Comparison of ENCODE assay signal across 14 mouse cellular contexts in genomic region chr11:119183684-119184310, GRCm38 (mm10). TPM values are rescaled to one million over a fixed set of nuclear protein-coding genes. Genes with fewer than 3 reads are reported as not detected.
A peak's percentile ranks its signal among the peaks of the same experiment; 100 is the strongest.
DNase-seq lines count a peak whose midpoint lies in the region; ATAC-seq and TF ChIP-seq lines count a peak whose summit lies in the region.
"Had no signal": no experiment of that assay in that cellular context is flagged by ENCODE, and none has a peak within 500 bp of the region (broad histone marks: within the 10 kb centered on the region; RNA-seq: fewer than 3 reads in every experiment).

No protein-coding gene starts in this region.

- no peak for DNase-seq in hindbrain, embryonic 10.5 days (ENCODE audit: low spot score)
- no peak for DNase-seq in hindbrain, embryonic 11.5 days (ENCODE audit: low spot score)
- DNase-seq in testis, postnatal 14 days (ENCODE audit: low spot score), result peak; percentile 54
- no peak for DNase-seq in testis, postnatal 10 days (ENCODE audit: low spot score)
- peak; percentile 56 for DNase-seq in yolk sac, embryonic 10.5 days (ENCODE audit: low spot score)
- DNase-seq in lung, adult 2 months, result no peak
- no peak for DNase-seq in gastrocnemius, adult 18-20 months (ENCODE audit: low spot score)
- DNase-seq: cerebellum, adult 9-11 months; heart, adult 2 months; thymus, postnatal 14 days had no signal

- H3K4me1 ChIP-seq in hindbrain, embryonic 10.5 days (replicated peaks), result peaks cover 63% of the 10 kb centered on the region
- peaks cover 6% of the 10 kb centered on the region; the same call in 1 of the 2 replicates for H3K4me1 ChIP-seq in hindbrain, embryonic 11.5 days (replicated peaks; ENCODE audit: control insufficient read depth, insufficient read depth, low read length)
- H3K4me1 ChIP-seq in intestine, postnatal 0 days (replicated peaks; ENCODE audit: control insufficient read depth, insufficient read depth, low read length), result peaks cover 4% of the 10 kb centered on the region; the same call in 1 of the 2 replicates
- H3K4me1 ChIP-seq in lung, adult 2 months (ENCODE audit: control insufficient read depth, insufficient read depth, low read length), result peaks cover 4% of the 10 kb centered on the region
- H3K4me1 ChIP-seq: megakaryocyte, embryonic 14.5 days had no signal

- H3K36me3 ChIP-seq in hindbrain, embryonic 10.5 days, result peaks cover 31% of the 10 kb centered on the region
- no peaks in the 10 kb centered on the region for H3K36me3 ChIP-seq in hindbrain, embryonic 11.5 days (ENCODE audit: control insufficient read depth, insufficient read depth, low read length)
- H3K36me3 ChIP-seq in intestine, postnatal 0 days (ENCODE audit: control insufficient read depth, insufficient read depth), result no peaks in the 10 kb centered on the region
- H3K36me3 ChIP-seq: limb, embryonic 15.5 days had no signal

- H3K27ac ChIP-seq in hindbrain, embryonic 10.5 days, result peak overlapping the region; percentile 24; the same call in 1 of the 2 replicates
- H3K27ac ChIP-seq in hindbrain, embryonic 11.5 days (ENCODE audit: low read depth, low read length), result no peak overlapping the region; the same call in 1 of the 2 replicates
- no peak overlapping the region for H3K27ac ChIP-seq in intestine, postnatal 0 days (ENCODE audit: low read depth, low read length)
- H3K27ac ChIP-seq: embryonic facial prominence, embryonic 13.5 days; heart, adult 2 months; limb, embryonic 15.5 days had no signal

- no peak overlapping the region for H3K9ac ChIP-seq in hindbrain, embryonic 11.5 days (ENCODE audit: low read depth, low read length)
- H3K9ac ChIP-seq in intestine, postnatal 0 days (ENCODE audit: low read depth, low read length), result no peak overlapping the region
- H3K9ac ChIP-seq: embryonic facial prominence, embryonic 13.5 days; limb, embryonic 15.5 days had no signal

- no peaks in the 10 kb centered on the region for H3K9me3 ChIP-seq in hindbrain, embryonic 10.5 days
- no peaks in the 10 kb centered on the region for H3K9me3 ChIP-seq in hindbrain, embryonic 11.5 days (ENCODE audit: control insufficient read depth, low read length)
- H3K9me3 ChIP-seq in intestine, postnatal 0 days (ENCODE audit: control insufficient read depth), result no peaks in the 10 kb centered on the region
- H3K9me3 ChIP-seq: embryonic facial prominence, embryonic 13.5 days; limb, embryonic 15.5 days had no signal

- no peak overlapping the region for H3K4me2 ChIP-seq in hindbrain, embryonic 11.5 days (replicated peaks; ENCODE audit: low read depth, low read length)
- H3K4me2 ChIP-seq in intestine, postnatal 0 days (replicated peaks; ENCODE audit: low read depth), result no peak overlapping the region
- H3K4me2 ChIP-seq: embryonic facial prominence, embryonic 13.5 days; limb, embryonic 15.5 days had no signal

- H3K27me3 ChIP-seq in hindbrain, embryonic 10.5 days (ENCODE audit: insufficient read depth, poor library complexity, severe bottlenecking), result no peaks in the 10 kb centered on the region
- no peaks in the 10 kb centered on the region for H3K27me3 ChIP-seq in hindbrain, embryonic 11.5 days (ENCODE audit: control insufficient read depth, insufficient read depth, low read length)
- H3K27me3 ChIP-seq in intestine, postnatal 0 days (replicated peaks; ENCODE audit: control insufficient read depth, insufficient read depth, low read length), result no peaks in the 10 kb centered on the region
- H3K27me3 ChIP-seq: embryonic facial prominence, embryonic 13.5 days; limb, embryonic 15.5 days had no signal

- no peak for TF ChIP-seq POLR2A in lung, adult 2 months (IDR thresholded peaks at IDR 0.05; ENCODE audit: borderline replicate concordance, extremely low read depth, low read depth, low read length)

- ATAC-seq in hindbrain, embryonic 11.5 days (ENCODE audit: low FRiP score), result no peak
- peak; percentile 35; the same call in 1 of the 2 replicates for ATAC-seq in intestine, postnatal 0 days

- peak; percentile 44 for TF ChIP-seq CTCF in intestine, postnatal 0 days (IDR thresholded peaks at IDR 0.05; ENCODE audit: low read depth)
- no peak for TF ChIP-seq CTCF in lung, adult 2 months (IDR thresholded peaks at IDR 0.05; ENCODE audit: insufficient read depth, low read length)

- 80% methylated on average over 15 of the region's 15 CpGs for WGBS in hindbrain, embryonic 10.5 days
- 77% methylated on average over 15 of the region's 15 CpGs for WGBS in hindbrain, embryonic 11.5 days
- 42% methylated on average over 15 of the region's 15 CpGs for WGBS in intestine, postnatal 0 days
- WGBS in lung, adult 2 months, result 73% methylated on average over 15 of the region's 15 CpGs

- no peak overlapping the region for H3K4me3 ChIP-seq in hindbrain, embryonic 10.5 days
- H3K4me3 ChIP-seq in hindbrain, embryonic 11.5 days (ENCODE audit: low read depth, low read length), result no peak overlapping the region
- no peak overlapping the region for H3K4me3 ChIP-seq in intestine, postnatal 0 days (ENCODE audit: low read depth, low read length)
- H3K4me3 ChIP-seq in lung, adult 2 months (replicated peaks; ENCODE audit: extremely low read depth, low read depth, low read length), result no peak overlapping the region
- H3K4me3 ChIP-seq: embryonic facial prominence, embryonic 13.5 days; heart, adult 2 months; limb, embryonic 15.5 days; megakaryocyte, embryonic 14.5 days had no signal

RNA-seq across cellular contexts. Expression of gene Tbc1d16, which starts 44.5 kb away (rescaled TPM):
- polyA plus RNA-seq in hindbrain, embryonic 10.5 days (2016; fragmentation: Nextera tagmentation; extraction: Ambion mirVana), result 29.5 and 37.9 TPM in 2 replicates
- 16.9 and 20.7 TPM in 2 replicates for polyA plus RNA-seq in hindbrain, embryonic 11.5 days (2014; fragmentation: Nextera tagmentation; extraction: Ambion mirVana)
- 3.8 and 4.5 TPM in 2 replicates for polyA plus RNA-seq in intestine, postnatal 0 days (2015; fragmentation: Nextera tagmentation; extraction: Ambion mirVana)
- 15.8 and 17.6 TPM in 2 replicates for polyA plus RNA-seq in lung, adult 2 months (2012; rRNA removed)
- 10 to 100 TPM; 29.7 to 29.9 TPM for total RNA-seq in gastrocnemius, adult 18-20 months (2021)

RNA-seq across cellular contexts. Expression of gene Ccdc40, which starts 44.6 kb away (rescaled TPM):
- 20.0 and 21.3 TPM in 2 replicates for polyA plus RNA-seq in hindbrain, embryonic 10.5 days (2016; fragmentation: Nextera tagmentation; extraction: Ambion mirVana)
- polyA plus RNA-seq in hindbrain, embryonic 11.5 days (2014; fragmentation: Nextera tagmentation; extraction: Ambion mirVana), result 16.5 and 19.3 TPM in 2 replicates
- polyA plus RNA-seq in intestine, postnatal 0 days (2015; fragmentation: Nextera tagmentation; extraction: Ambion mirVana), result 1.5 and 1.8 TPM in 2 replicates
- polyA plus RNA-seq in lung, adult 2 months (2012; rRNA removed), result 9.7 and 12.0 TPM in 2 replicates
- under 1 TPM in 1 of 2 experiments, not detected in 1; 0.26 TPM for total RNA-seq in gastrocnemius, adult 18-20 months (2021)

Comparison
In these comparisons a context has a peak if more than half of its experiments do, and no peak if none do; other contexts are left out.
1. DNase-seq: peak in testis, postnatal 14 days (single experiment) and yolk sac, embryonic 10.5 days (single experiment); none in hindbrain, embryonic 10.5 days (single experiment), hindbrain, embryonic 11.5 days (single experiment), testis, postnatal 10 days (single experiment), lung, adult 2 months (single experiment) and gastrocnemius, adult 18-20 months (single experiment).